Mouse (Mus musculus): ENCODE results near the gene Tspan11. TPM values are rescaled to one million over a fixed set of nuclear protein-coding genes. Genes with fewer than 3 reads are reported as not detected.

Tspan11 gene
- polyA plus RNA-seq, 1 experiment, result 8.3 TPM

DNA sequence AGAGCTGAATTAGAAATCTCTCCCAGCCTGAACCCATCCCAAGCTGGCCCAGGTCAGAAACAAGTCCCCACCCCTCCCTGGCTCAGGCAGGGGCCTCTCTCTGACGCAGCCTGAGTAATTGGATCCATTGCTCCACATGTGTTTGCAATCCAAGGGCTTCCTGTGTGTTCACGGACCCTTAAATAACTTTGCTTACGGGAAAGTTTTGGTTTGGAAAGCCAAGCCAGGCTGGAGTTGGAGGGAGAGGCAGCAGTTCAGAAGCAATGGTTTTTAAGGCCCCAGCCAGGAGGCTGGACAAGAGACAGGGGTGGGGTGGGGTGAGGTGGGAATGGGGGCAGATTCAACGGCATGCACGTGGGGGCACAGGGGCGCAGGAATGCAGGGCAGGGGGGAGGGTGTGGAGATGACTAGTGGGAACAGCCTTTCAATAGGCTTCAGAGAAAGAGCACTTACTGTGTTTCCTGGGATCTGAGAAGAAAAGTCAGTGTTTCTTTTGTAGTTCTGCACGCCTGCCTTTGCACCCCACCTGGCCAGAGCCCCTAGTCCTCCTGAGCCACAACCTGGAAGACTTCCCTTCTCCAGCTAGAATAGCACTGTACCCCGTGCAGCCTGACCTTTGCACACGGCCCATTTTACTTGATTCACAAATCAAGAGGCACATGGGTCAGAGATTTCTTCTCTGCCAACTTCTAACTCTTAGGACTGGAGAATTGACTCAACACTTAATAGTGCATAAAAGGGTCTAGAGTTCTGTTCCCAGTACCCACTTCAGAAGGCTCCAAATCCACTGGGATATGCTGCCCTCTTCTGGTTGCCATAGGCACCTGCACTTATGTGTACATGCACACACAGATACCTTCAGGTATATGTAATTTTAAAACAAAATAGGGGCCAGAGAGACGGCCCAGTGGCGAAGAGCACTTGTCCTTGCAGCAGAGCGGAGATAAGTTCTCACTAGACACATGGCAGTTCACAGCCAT, 16.8 kb upstream of the Tspan11 start:
- Histone ChIP-seq H3K27ac (ENCODE audit: insufficient read depth, low read length) (no peak overlapping the region), H3K4me3 (replicated peaks; ENCODE audit: insufficient read depth, low read depth, low read length) (no peak overlapping the region), H3K27me3 (ENCODE audit: control insufficient read depth, insufficient read depth, low read length) (no peaks in the 10 kb centered on the region), H3K4me1 (ENCODE audit: control insufficient read depth, insufficient read depth, low read length) (no peaks in the 10 kb centered on the region)
- TF ChIP-seq POLR2A (IDR thresholded peaks at IDR 0.05; ENCODE audit: borderline replicate concordance, insufficient read depth, low read length), result no peak
- WGBS, result 77% methylated on average over 12 of the region's 12 CpGs
- DNase-seq, result no peak

DNA sequence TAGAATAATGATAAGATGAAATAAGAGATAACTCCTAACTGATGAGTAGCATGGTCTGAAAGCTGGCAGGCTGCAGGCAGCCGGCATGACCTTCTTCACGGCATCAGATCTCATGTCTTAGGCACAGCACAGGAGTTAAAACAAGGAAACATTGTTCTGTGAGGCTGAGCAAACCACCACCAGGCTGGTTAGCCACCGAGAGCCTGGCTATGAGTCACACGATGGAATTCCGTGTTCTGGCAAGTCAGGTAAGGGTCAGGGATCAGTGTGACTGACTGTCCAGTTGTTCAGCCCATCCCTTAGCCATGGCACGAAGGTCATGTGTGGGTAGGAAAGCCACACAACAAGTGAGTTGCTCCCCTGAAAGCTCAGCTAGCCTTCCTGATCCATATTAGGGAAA, 16.0 kb upstream of the Tspan11 start:
- 95% methylated on average over 6 of the region's 6 CpGs for WGBS

GRCm38 (mm10) chr6:127872581-127872980, 14.8 kb upstream of the Tspan11 start:
- no peaks in the 10 kb centered on the region; the same call in 1 of the 2 replicates for H3K27me3 ChIP-seq (ENCODE audit: control insufficient read depth, insufficient read depth, low read length)
- 28% methylated on average over 8 of the region's 8 CpGs for WGBS
- H3K4me3 ChIP-seq (replicated peaks; ENCODE audit: insufficient read depth, low read depth, low read length), result no peak overlapping the region
- DNase-seq, result no peak
- no peak overlapping the region for H3K27ac ChIP-seq (ENCODE audit: insufficient read depth, low read length)
- no peak for TF ChIP-seq CTCF (IDR thresholded peaks at IDR 0.05; ENCODE audit: borderline replicate concordance, insufficient read depth, low read depth, low read length)
- no peak for TF ChIP-seq POLR2A (IDR thresholded peaks at IDR 0.05; ENCODE audit: borderline replicate concordance, insufficient read depth, low read length)
- no peaks in the 10 kb centered on the region; the same call in 1 of the 2 replicates for H3K4me1 ChIP-seq (ENCODE audit: control insufficient read depth, insufficient read depth, low read length)

More for the DNA sequence above, 16.0 kb upstream of the Tspan11 start:
- TF ChIP-seq CTCF (IDR thresholded peaks at IDR 0.05; ENCODE audit: borderline replicate concordance, insufficient read depth, low read depth, low read length), result no peak
- TF ChIP-seq POLR2A (IDR thresholded peaks at IDR 0.05; ENCODE audit: borderline replicate concordance, insufficient read depth, low read length), result no peak
- Histone ChIP-seq H3K4me1 (ENCODE audit: control insufficient read depth, insufficient read depth, low read length) (no peaks in the 10 kb centered on the region), H3K27me3 (ENCODE audit: control insufficient read depth, insufficient read depth, low read length) (no peaks in the 10 kb centered on the region), H3K27ac (ENCODE audit: insufficient read depth, low read length) (no peak overlapping the region), H3K4me3 (replicated peaks; ENCODE audit: insufficient read depth, low read depth, low read length) (no peak overlapping the region)
- no peak for DNase-seq

- Histone ChIP-seq H3K4me1 (ENCODE audit: control insufficient read depth, insufficient read depth, low read length) (no peaks in the 10 kb centered on the region; the same call in 1 of the 2 replicates), H3K27me3 (ENCODE audit: control insufficient read depth, insufficient read depth, low read length) (no peaks in the 10 kb centered on the region; the same call in 1 of the 2 replicates), H3K4me3 (replicated peaks; ENCODE audit: insufficient read depth, low read depth, low read length) (no peak overlapping the region), H3K27ac (ENCODE audit: insufficient read depth, low read length) (no peak overlapping the region)
- TF ChIP-seq CTCF (IDR thresholded peaks at IDR 0.05; ENCODE audit: borderline replicate concordance, insufficient read depth, low read depth, low read length), result no peak
- TF ChIP-seq POLR2A (IDR thresholded peaks at IDR 0.05; ENCODE audit: borderline replicate concordance, insufficient read depth, low read length), result no peak
- 41% methylated on average over 11 of the region's 11 CpGs for WGBS
- DNase-seq, result no peak
Observed at GRCm38 (mm10) chr6:127875883-127876282, 11.5 kb upstream of the Tspan11 start.

DNA sequence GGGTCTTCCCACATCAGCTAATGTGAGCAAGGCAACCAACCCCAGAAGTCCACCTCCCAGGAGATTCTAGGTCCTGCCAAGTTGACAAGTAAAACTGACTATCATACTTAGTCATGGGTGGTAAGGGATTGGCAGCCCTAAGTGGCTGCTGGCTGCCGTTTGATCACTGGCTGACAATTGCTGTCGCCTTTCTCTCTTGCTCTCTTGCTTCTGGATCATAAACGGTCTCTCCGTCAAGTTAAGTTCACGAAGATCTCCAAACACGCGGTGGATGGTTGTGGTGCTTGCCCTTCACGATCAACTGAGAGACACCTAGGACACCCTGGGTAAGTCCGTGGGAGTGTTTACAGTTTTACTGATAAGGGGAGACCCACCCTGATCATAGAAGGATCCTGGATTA, 11.0 kb upstream of the Tspan11 start:
- Histone ChIP-seq H3K4me1 (ENCODE audit: control insufficient read depth, insufficient read depth, low read length) (no peaks in the 10 kb centered on the region; the same call in 1 of the 2 replicates), H3K4me3 (replicated peaks; ENCODE audit: insufficient read depth, low read depth, low read length) (no peak overlapping the region), H3K27me3 (ENCODE audit: control insufficient read depth, insufficient read depth, low read length) (no peaks in the 10 kb centered on the region; the same call in 1 of the 2 replicates), H3K27ac (ENCODE audit: insufficient read depth, low read length) (no peak overlapping the region)
- DNase-seq, result no peak
- 27% methylated on average over 9 of the region's 9 CpGs for WGBS
- TF ChIP-seq POLR2A (IDR thresholded peaks at IDR 0.05; ENCODE audit: borderline replicate concordance, insufficient read depth, low read length) (no peak), CTCF (IDR thresholded peaks at IDR 0.05; ENCODE audit: borderline replicate concordance, insufficient read depth, low read depth, low read length) (no peak)

- no peaks in the 10 kb centered on the region; the same call in 1 of the 2 replicates for H3K4me1 ChIP-seq (ENCODE audit: control insufficient read depth, insufficient read depth, low read length)
- 12% methylated on average over 12 of the region's 12 CpGs for WGBS
- no peaks in the 10 kb centered on the region; the same call in 1 of the 2 replicates for H3K27me3 ChIP-seq (ENCODE audit: control insufficient read depth, insufficient read depth, low read length)
- no peak for TF ChIP-seq CTCF (IDR thresholded peaks at IDR 0.05; ENCODE audit: borderline replicate concordance, insufficient read depth, low read depth, low read length)
- no peak for TF ChIP-seq POLR2A (IDR thresholded peaks at IDR 0.05; ENCODE audit: borderline replicate concordance, insufficient read depth, low read length)
- no peak overlapping the region for H3K4me3 ChIP-seq (replicated peaks; ENCODE audit: insufficient read depth, low read depth, low read length)
- no peak overlapping the region for H3K27ac ChIP-seq (ENCODE audit: insufficient read depth, low read length)
- DNase-seq, result no peak
Observed at GRCm38 (mm10) chr6:127877026-127877425, 10.4 kb upstream of the Tspan11 start.

DNA sequence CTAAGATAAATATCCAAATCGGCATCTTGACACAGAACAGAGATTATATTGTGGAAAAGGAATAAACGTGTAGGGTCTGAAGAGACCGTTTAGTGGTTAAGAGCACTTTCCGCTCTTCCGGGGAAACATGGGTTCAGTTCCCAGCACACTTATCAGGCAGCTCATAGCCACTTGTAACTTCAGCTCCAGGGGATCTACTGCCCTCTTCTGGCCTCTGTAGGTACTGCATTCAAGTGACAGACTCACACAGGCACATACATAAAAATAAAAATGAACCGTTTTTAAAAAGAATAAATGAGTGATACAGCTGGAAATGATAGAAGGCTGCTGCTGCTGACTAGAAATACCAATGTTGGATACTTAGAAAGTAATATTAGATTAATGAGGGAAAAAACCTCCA, 7.9 kb upstream of the Tspan11 start:
- Histone ChIP-seq H3K4me1 (ENCODE audit: control insufficient read depth, insufficient read depth, low read length) (no peaks in the 10 kb centered on the region; the same call in 1 of the 2 replicates), H3K4me3 (replicated peaks; ENCODE audit: insufficient read depth, low read depth, low read length) (no peak overlapping the region), H3K27me3 (ENCODE audit: control insufficient read depth, insufficient read depth, low read length) (no peaks in the 10 kb centered on the region; the same call in 1 of the 2 replicates), H3K27ac (ENCODE audit: insufficient read depth, low read length) (no peak overlapping the region)
- no peak for DNase-seq
- 92% methylated on average over 6 of the region's 6 CpGs for WGBS
- no peak for TF ChIP-seq POLR2A (IDR thresholded peaks at IDR 0.05; ENCODE audit: borderline replicate concordance, insufficient read depth, low read length)
- 0 out of 2 replicates have a peak, but pooled peaks have one; percentile 19 for TF ChIP-seq CTCF (IDR thresholded peaks at IDR 0.05; ENCODE audit: borderline replicate concordance, insufficient read depth, low read depth, low read length)

All from cerebellum, adult 2 months (tissue).